In genomic region chr4:41129406-41129805, GRCm38 (mm10) we compare ENCODE assay signal across 9 mouse cellular contexts. TPM values are rescaled to one million over a fixed set of nuclear protein-coding genes. Genes with fewer than 3 reads are reported as not detected.
DNase-seq lines count a peak whose midpoint lies in the region; ATAC-seq and TF ChIP-seq lines count a peak whose summit lies in the region.
"Had no signal": no experiment of that assay in that cellular context is flagged by ENCODE, and none has a peak within 500 bp of the region (broad histone marks: within the 10 kb centered on the region; RNA-seq: fewer than 3 reads in every experiment).

No protein-coding gene starts in this region.

- H3K9me3 ChIP-seq in forebrain, embryonic 16.5 days (ENCODE audit: control insufficient read depth, low read length), result no peaks in the 10 kb centered on the region
- H3K9me3 ChIP-seq in liver, postnatal 0 days (ENCODE audit: low read length), result no peaks in the 10 kb centered on the region
- H3K9me3 ChIP-seq: megakaryocyte, embryonic 14.5 days had no signal

- H3K9ac ChIP-seq in forebrain, embryonic 16.5 days (replicated peaks; ENCODE audit: low read depth, low read length), result no peak overlapping the region
- H3K9ac ChIP-seq in liver, postnatal 0 days (replicated peaks), result no peak overlapping the region; the same call in 1 of the 2 replicates

- H3K27ac ChIP-seq in forebrain, embryonic 16.5 days (ENCODE audit: low read length), result no peak overlapping the region
- peak overlapping the region; percentile 76 for H3K27ac ChIP-seq in liver, postnatal 0 days (ENCODE audit: low read depth)

- H3K36me3 ChIP-seq in forebrain, embryonic 16.5 days (ENCODE audit: control insufficient read depth, insufficient read depth), result no peaks in the 10 kb centered on the region
- H3K36me3 ChIP-seq in liver, postnatal 0 days (replicated peaks; ENCODE audit: insufficient read depth, low read length), result no peaks in the 10 kb centered on the region

- TF ChIP-seq CTCF in liver, postnatal 0 days (IDR thresholded peaks at IDR 0.05; ENCODE audit: low read depth), result peak; percentile 97

- no peak overlapping the region for H3K4me2 ChIP-seq in forebrain, embryonic 16.5 days (ENCODE audit: low read length)
- H3K4me2 ChIP-seq in liver, postnatal 0 days (ENCODE audit: low read depth, low read length), result peak overlapping the region; percentile 44

- DNase-seq in frontal cortex, postnatal 36 days (ENCODE audit: low spot score in 2 of 2), result peak; percentile 20 to 52
- no peak for DNase-seq in frontal cortex, postnatal 25 days (ENCODE audit: low spot score in 2 of 2)
- DNase-seq in ES-CJ7 (ENCODE audit: low read depth, low spot score), result peak; percentile 88
- DNase-seq in cerebellum, adult 18-20 months, result peak; percentile 73 to 76
- peak; percentile 61 for DNase-seq in kidney, adult 18-20 months
- DNase-seq in liver, postnatal 0 days, result peak; percentile 77
- peak; percentile 64 for DNase-seq in spleen, adult 12 weeks (ENCODE audit: low spot score)

- TF ChIP-seq EP300 in liver, postnatal 0 days (IDR thresholded peaks at IDR 0.05; ENCODE audit: low read depth), result no peak

- H3K27me3 ChIP-seq in forebrain, embryonic 16.5 days (replicated peaks; ENCODE audit: control insufficient read depth, insufficient read depth, low read length), result 0 out of 2 replicates have a peak, but pooled peaks cover 2% of the 10 kb centered on the region
- H3K27me3 ChIP-seq in liver, postnatal 0 days (ENCODE audit: insufficient read depth, low read length), result no peaks in the 10 kb centered on the region
- H3K27me3 ChIP-seq: megakaryocyte, embryonic 14.5 days had no signal

- ATAC-seq in forebrain, embryonic 16.5 days, result peak; percentile 59
- peak; percentile 83 for ATAC-seq in liver, postnatal 0 days

- WGBS in forebrain, embryonic 16.5 days, result 2% methylated on average over 2 of the region's 2 CpGs
- 1% methylated on average over 2 of the region's 2 CpGs for WGBS in liver, postnatal 0 days (ENCODE audit: insufficient replicate concordance)

- peaks cover 2% of the 10 kb centered on the region; the same call in 1 of the 2 replicates for H3K4me1 ChIP-seq in forebrain, embryonic 16.5 days (replicated peaks; ENCODE audit: control insufficient read depth, insufficient read depth, low read length)
- H3K4me1 ChIP-seq in liver, postnatal 0 days (ENCODE audit: insufficient read depth), result peaks cover 29% of the 10 kb centered on the region

- H3K4me3 ChIP-seq in forebrain, embryonic 16.5 days (replicated peaks; ENCODE audit: low read length), result no peak overlapping the region
- no peak overlapping the region for H3K4me3 ChIP-seq in liver, postnatal 0 days (ENCODE audit: low read depth, low read length)
- H3K4me3 ChIP-seq: megakaryocyte, embryonic 14.5 days had no signal

RNA-seq across cellular contexts. Expression of gene Nol6, which starts 5.2 kb away (rescaled TPM):
- polyA plus RNA-seq in forebrain, embryonic 16.5 days (2015; fragmentation: Nextera tagmentation; extraction: Ambion mirVana), result 41.7 and 45.6 TPM in 2 replicates
- 4.3 and 4.7 TPM in 2 replicates for polyA plus RNA-seq in liver, postnatal 0 days (2015; fragmentation: Nextera tagmentation; extraction: Ambion mirVana)

RNA-seq across cellular contexts. Expression of gene Ube2r2, which starts 6.1 kb away (rescaled TPM):
- 51.4 and 56.2 TPM in 2 replicates for polyA plus RNA-seq in forebrain, embryonic 16.5 days (2015; fragmentation: Nextera tagmentation; extraction: Ambion mirVana)
- 39.4 and 43.9 TPM in 2 replicates for polyA plus RNA-seq in liver, postnatal 0 days (2015; fragmentation: Nextera tagmentation; extraction: Ambion mirVana)

RNA-seq across cellular contexts. Expression of gene Aqp3, which starts 31.4 kb away (rescaled TPM):
- polyA plus RNA-seq in forebrain, embryonic 16.5 days (2015; fragmentation: Nextera tagmentation; extraction: Ambion mirVana), result 0.11 and 0.45 TPM in 2 replicates
- polyA plus RNA-seq in liver, postnatal 0 days (2015; fragmentation: Nextera tagmentation; extraction: Ambion mirVana), result 7.3 and 10.7 TPM in 2 replicates

Comparison
In these comparisons a context has a peak if more than half of its experiments do, and no peak if none do; other contexts are left out.
1. DNase-seq: peak in frontal cortex, postnatal 36 days (2 of 2), ES-CJ7 (single experiment), cerebellum, adult 18-20 months (2 of 2), kidney, adult 18-20 months (single experiment), liver, postnatal 0 days (single experiment) and spleen, adult 12 weeks (single experiment); none in frontal cortex, postnatal 25 days (0 of 2).